20 mouse cellular contexts compared by ENCODE assay signal in genomic region chr7:46084024-46084423, GRCm38 (mm10). TPM values are rescaled to one million over a fixed set of nuclear protein-coding genes. Genes with fewer than 3 reads are reported as not detected.
"Had no signal": no experiment of that assay in that cellular context is flagged by ENCODE, and none has a peak within 500 bp of the region (broad histone marks: within the 10 kb centered on the region; RNA-seq: fewer than 3 reads in every experiment).

No protein-coding gene starts in this region.

- H3K9me3 ChIP-seq: liver, embryonic 13.5 days; liver, embryonic 15.5 days; lung, embryonic 15.5 days; midbrain, embryonic 15.5 days; stomach, embryonic 15.5 days had no signal

- DNase-seq: liver, embryonic 13.5 days; liver, postnatal 0 days; lung, adult 2 months; right cerebral cortex, postnatal 14 days; thymus, adult 2 months; thymus, postnatal 25 days; thymus, postnatal 4 days had no signal

- H3K9ac ChIP-seq: liver, embryonic 13.5 days; liver, embryonic 15.5 days; liver, postnatal 0 days; lung, embryonic 15.5 days; midbrain, embryonic 13.5 days; midbrain, embryonic 15.5 days; stomach, embryonic 15.5 days had no signal

- H3K27ac ChIP-seq: liver, embryonic 13.5 days; liver, embryonic 15.5 days; lung, embryonic 15.5 days; macrophage; midbrain, embryonic 13.5 days; midbrain, embryonic 15.5 days; stomach, embryonic 15.5 days; stomach, postnatal 0 days had no signal

- H3K4me1 ChIP-seq: lung, embryonic 15.5 days; midbrain, embryonic 13.5 days; midbrain, embryonic 15.5 days had no signal

- H3K27me3 ChIP-seq: liver, embryonic 13.5 days; liver, embryonic 15.5 days; lung, embryonic 15.5 days; megakaryocyte, embryonic 14.5 days; midbrain, embryonic 13.5 days; midbrain, embryonic 15.5 days; stomach, embryonic 15.5 days had no signal

- H3K4me3 ChIP-seq: liver, embryonic 13.5 days; liver, embryonic 15.5 days; lung, embryonic 15.5 days; megakaryocyte, embryonic 14.5 days; midbrain, embryonic 13.5 days; midbrain, embryonic 15.5 days; stomach, embryonic 15.5 days had no signal

- H3K4me2 ChIP-seq: liver, embryonic 13.5 days; liver, embryonic 15.5 days; lung, embryonic 15.5 days; midbrain, embryonic 11.5 days; midbrain, embryonic 13.5 days; midbrain, embryonic 15.5 days; stomach, embryonic 15.5 days had no signal

RNA-seq across cellular contexts. Expression of gene Kcnj11, which starts 16.5 kb away (rescaled TPM):
- total RNA-seq: megakaryocyte progenitor cell, adult 5-6 weeks; monocyte, adult 5-6 weeks; neutrophil, adult 5-6 weeks had no signal
- polyA plus RNA-seq: liver, embryonic 13.5 days; liver, postnatal 0 days; macrophage; spleen, adult 2 months had no signal

RNA-seq across cellular contexts. Expression of gene Abcc6, which starts 53.9 kb away (rescaled TPM):
- total RNA-seq: megakaryocyte progenitor cell, adult 5-6 weeks; monocyte, adult 5-6 weeks; neutrophil, adult 5-6 weeks had no signal
- polyA plus RNA-seq: macrophage had no signal
